Mouse (Mus musculus): Measurements from ENCODE around the gene Hivep2. TPM values are rescaled to one million over a fixed set of nuclear protein-coding genes. Genes with fewer than 3 reads are reported as not detected.

Hivep2 gene
- total RNA-seq, 2 experiments from 2014 or later, result 23.3 to 26.6 TPM

DNA sequence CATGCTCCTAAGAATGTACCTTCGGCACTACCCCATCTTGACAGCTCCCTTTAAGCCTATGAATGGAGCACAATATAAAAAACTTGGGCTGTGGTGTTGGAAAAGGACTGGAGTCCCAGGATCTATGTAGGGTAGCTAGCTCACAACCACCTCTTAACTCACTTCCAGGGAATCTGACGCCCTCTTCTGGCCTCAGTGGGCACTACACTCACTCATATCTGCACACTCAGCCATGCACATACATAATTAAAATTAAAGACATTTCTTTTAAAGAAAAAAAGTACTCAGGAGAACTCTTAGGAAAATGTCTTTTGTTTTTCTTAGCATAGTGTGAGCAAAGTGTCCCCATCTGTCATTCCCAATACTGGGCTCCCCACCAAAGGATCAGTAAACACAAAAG lies 81.1 kb downstream of the Hivep2 start:
- DNase-seq (ENCODE audit: low spot score in 2 of 2), result no peak

DNA sequence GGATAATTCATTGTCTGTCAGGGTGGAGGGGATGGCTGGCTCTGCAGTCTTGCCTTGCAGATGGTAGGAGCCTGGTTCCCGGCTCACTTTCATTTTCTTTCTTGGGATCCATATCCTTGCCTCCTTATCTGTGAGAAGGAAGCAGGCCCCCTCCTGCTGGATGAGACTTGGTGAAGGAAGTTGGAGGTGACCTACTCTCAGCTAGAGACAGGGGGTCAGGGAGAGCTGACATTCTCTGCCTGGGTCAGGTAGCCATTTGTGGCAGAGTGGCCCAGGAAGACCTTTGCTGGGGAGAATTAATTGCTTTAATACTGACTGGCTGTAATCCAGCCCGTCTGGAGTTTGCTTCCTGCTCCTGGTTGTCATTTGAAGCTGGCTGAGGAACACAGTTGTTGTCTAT lies 81.8 kb downstream of the Hivep2 start:
- DNase-seq (ENCODE audit: low spot score in 2 of 2), result no peak

DNA sequence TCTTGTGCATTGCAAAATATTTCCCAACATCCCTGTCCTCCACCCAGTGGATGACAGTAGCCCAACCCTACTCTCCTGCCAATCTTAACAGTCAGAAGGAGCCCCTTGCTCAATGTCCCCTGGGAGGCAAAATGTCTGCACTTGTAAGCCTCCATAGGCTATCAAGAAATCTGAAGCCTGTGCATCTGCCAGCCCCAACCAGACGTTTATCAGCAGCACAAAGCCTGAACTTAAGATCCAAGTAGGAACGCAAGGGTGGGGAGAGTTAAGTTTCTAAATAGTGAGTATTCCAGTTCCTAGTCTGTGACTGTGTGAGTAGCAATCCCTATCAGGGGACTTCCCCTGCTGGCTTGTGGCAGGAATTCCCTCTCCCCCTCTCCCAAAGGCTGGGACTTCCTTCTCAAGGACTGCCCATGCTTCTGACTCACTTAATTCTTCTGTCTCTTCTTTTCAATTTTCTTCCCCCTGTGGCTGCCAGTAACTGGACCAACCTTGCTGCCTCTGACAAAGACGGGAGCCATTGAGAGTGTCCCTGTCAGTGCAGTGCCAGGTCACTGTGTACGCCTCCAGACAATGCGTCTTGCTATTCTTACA lies 82.5 kb downstream of the Hivep2 start:
- no peak for DNase-seq (ENCODE audit: low spot score in 2 of 2)

DNA sequence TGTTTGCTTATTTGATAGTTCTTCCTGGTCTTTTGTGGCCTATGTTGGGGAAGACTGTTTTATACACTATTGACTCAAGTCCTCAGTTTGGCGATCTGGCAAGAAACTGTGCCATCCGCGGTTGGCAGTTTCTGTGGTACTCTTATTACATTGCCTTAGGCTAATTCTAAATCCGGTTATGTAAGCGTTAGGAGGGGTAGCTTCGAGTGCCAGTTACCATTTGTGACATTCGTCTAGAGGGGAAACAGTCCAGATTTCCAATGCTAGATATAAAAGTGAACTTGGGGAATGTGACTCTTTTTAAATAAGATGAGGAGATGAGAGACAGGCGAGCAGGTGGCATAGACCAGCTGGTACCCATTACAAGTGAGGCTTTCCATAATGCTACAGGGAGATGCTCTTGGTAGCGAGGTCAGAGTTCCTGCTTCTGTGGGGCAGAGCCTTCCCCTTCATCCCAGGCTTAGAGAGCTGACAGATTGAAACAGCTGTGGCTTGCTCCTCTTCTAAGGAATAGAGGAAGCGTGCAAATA lies 83.1 kb downstream of the Hivep2 start:
- no peak for DNase-seq (ENCODE audit: low spot score in 2 of 2)

DNA sequence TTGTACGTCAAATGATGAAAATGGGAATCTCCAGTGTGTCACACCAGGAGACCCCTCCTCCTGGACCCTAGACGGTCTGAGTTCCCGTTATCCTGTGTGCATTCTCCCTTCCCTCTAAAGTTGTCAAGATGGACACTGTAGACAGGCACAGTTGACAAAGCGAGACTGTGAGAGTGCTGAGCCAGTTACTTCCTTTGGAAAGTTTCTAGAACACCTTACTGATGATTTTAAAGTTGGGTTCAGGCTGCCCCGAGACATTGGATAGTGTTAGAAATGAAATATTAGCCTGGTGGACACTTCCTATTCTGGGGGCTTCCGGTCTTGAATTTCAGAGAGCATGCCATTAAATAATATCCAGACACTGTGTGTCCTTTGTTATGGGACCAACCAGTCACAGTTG lies 83.8 kb downstream of the Hivep2 start:
- DNase-seq (ENCODE audit: low spot score in 2 of 2), result no peak

DNA sequence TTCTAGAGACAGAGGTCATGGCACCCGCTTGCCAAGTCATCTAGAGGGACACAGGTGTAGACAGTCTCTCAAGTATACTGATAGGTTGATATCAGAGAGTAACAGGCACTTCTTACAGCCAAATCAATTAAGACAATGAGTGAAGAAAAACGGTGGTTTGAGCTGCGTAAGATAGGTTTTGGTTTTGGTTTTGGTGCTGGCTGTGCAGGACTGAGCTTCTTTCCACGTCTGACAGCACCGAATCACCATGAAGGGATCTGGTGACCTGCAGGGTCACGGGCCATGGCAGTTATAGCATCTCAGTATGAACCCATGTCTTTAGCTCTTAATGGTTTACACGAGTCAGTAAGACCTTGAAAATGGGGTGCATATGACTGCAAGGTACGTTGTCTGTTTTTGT lies 84.7 kb downstream of the Hivep2 start:
- no peak for DNase-seq (ENCODE audit: low spot score in 2 of 2)

DNA sequence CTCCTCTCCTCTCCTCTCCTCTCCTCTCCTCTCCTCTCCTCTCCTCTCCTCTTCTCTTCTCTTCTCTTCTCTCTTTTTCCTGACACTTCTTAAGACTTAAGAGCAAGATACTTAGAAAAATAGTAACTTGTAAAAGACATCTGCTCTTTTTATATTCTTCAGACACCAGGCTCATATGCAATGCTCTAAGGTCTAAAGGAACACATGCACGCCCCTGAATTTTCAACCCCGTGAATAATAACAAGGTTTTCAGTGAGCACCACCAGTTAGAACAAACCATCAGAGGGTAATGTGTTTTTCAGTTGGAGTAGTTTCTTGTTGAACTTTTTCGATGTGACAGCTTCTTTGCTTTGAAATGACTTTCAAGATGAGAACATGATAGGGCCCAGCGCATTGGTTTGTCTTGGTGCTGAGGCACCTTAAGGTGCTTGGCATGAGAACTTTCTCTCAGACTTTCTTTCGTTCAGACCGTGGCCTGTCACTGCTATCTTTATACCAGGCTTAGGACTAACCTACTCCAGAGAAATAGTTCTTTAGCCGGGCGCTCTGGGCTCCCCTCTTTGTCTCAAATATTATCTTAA lies 86.3 kb downstream of the Hivep2 start:
- DNase-seq (ENCODE audit: low spot score in 2 of 2), result no peak

DNA sequence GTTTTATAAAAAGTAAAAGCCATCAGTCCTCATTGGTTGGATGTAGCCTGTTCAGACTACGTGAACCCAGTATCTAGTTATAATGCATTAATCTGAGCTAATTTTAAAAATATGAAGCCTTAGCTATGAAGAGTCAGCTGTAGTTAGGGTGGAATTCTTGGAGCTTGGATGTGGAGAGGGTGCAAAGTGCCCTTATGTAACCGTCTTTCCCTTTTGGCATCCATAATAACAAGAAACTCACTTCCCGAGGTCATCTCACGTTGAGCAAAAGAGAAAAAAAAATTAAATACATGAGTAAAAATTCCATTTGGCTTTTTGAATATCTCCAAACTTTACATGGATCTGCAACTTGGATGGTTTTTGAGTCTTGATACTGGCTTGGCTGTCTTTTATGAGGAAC lies 89.0 kb downstream of the Hivep2 start:
- no peak for DNase-seq (ENCODE audit: low spot score in 2 of 2)

DNA sequence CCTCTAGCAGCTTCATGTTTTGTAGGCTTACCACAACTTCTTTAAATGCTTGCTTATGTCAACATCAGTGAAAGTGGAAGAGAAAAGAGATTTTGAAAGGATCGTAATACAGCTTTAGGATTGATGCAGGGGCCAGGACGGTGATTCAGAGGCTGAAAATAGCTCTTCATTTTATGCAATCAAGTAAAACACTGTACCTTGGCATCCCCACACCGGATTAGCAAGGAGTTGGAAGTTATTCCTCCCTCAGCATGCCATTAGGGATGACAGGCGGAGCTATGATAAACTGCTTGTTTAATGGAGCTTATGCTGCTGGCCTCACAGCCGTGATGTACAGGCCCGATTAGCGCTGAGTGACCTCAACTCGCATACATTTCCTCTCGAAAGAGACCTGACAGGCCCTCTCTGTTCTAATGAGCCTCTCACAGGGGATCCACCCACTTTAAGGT lies 89.7 kb downstream of the Hivep2 start:
- no peak for DNase-seq (ENCODE audit: low spot score in 2 of 2)

DNA sequence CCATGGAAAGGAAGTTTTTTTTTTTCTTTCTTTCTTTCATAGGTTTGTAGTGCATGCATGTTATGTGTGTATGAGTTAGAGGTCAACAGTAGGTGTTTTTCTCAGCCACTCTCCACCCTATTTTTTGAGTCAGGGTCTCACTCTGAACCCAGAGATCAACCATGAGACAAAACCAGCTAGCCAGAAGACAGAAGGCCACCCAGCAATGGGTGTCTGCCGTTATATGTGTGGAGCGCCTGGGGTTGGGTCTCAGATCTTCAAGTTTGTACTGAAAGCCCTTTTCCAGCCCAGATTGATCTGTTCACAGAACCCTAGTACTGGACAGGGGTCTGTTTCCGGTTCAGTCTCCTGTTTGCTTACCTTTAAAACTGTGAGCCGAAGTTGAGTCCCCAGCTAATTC lies 90.2 kb downstream of the Hivep2 start:
- DNase-seq (ENCODE audit: low spot score in 2 of 2), result no peak

DNA sequence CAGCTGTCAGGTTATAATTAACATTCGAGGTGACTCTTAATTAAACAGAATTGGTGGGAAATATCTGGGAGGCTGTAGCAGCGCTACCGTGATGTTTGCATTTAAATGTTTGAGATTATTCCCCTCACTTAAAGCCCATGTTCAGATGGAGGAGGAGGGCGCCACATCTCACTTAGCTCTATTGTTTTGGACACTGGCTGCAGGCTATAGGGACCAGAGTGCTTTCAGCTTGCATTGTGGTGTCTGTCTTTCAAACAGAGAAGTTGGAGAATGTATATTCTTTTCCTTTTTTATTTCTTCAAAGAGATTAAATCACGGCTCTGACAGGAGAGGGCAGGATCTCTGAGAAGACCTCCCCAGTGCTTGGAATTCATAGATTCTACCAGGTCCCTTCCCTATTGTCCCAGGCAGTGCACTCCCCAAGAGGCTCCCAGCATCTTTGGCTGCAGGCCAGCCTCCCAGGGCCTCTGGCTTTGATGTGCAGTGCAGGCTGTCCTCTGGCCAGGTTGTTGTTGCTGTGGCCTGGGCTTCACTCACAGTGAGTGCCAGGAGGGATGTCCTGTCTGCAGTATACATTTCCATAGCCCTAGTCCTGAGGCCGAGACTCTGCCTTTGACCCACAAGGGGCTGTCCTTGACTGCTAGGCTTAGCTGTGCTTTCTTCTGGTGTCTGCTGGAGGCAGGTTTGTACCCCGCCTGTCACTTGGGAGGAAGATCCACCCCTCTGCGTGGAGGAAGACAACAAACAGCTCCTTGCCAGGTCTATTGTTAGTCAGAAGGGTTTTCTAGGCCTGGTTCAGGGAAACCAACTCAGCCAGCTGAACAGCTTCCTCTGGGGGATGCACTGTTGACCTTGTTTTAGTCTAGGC lies 90.9 kb downstream of the Hivep2 start:
- peak in 1 of 2 experiments; percentile 53 for DNase-seq (ENCODE audit: low spot score in 2 of 2)

DNA sequence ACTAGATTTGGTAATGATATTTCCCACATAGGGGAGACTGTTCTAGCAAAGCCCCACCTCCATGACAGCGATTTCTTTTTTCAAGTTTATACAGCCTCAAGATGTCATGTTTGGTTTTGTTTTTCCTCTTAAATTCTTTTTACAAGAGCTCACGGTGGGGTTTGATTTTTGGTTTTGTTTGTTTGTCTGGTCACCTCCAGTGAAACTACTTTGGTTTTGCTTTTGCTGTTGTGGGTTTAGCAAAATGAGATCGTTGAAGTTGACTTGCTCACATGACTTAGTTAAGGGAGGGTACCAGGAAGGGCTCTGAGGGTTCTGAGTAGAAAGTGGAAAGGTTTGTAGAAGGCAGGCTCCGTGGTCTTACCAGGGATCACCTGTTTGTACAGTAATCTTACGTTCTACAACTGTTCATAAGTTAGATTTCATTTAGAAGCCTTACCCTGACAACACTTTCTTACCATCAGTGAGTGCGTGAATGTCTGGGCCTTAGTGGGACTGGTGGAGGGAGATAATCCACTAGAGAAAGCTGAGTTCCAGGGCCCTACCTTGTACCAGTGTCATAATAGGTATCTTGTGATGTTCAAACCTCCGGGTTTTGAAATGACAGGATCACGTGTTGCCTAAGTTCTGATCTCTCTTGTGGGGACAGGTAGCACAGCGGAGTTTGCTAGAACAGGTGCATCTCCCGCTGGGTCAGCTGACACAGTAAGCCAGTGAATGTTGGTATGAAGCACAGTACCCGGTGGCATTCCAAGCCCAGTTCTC lies 92.1 kb downstream of the Hivep2 start:
- DNase-seq (ENCODE audit: low spot score in 2 of 2), result no peak

DNA sequence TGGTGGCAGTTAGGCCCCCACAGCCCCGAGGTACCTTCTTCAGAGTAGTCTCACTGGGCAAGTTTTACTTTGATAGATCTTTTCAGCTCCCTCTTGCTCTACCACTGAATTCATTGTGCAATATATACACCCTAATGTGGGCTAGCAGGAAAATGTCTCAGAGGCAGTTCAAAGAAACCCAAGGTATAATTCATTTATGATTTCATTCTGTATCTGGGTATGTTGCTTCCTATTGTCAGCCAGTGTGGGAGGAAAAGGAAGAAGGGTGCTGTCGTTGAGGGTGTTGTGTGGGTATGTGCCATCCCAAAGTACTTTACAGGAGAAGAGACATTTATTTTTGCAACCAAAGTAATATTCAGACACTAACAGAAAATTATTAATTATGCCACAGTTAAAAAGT lies 92.9 kb downstream of the Hivep2 start:
- DNase-seq (ENCODE audit: low spot score in 2 of 2), result no peak

DNA sequence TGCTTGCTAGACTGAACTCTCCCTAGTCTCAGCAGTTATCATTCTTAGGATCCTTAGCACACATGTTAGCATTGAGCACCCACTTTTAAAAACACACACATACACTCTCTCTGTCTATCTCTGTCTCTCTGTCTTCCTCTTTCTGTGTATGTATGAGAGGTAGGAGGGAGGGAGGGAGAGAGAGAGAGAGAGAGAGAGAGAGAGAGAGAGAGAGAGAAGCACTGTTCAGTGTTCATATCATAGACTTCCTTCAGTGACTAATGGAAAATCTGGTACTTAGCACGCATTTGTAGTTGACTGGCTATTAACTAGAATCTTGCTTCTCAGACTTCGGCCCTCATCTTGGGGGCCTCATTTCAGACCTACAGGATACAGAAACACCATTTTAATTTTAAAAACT lies 93.7 kb downstream of the Hivep2 start:
- DNase-seq (ENCODE audit: low spot score in 2 of 2), result no peak

DNA sequence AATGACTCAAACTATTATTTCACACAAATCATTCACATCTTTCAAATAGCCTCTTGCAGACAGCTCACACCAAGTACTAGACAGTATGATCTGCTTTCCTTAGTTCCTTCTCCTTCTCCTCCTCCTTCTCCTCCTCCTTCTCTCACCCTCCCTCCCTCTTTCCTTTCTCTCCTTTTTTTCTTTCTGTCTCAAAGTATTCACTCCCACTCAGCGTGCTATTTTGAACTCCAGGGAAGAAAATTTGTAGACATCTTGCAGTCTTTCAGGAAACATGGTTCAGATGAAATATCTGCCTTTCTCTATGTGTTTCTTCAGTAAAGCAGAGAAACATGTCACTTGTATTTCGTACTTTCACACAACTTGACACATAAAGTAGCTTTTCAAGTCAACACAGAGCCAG lies 94.4 kb downstream of the Hivep2 start:
- DNase-seq (ENCODE audit: low spot score in 2 of 2), result no peak

DNA sequence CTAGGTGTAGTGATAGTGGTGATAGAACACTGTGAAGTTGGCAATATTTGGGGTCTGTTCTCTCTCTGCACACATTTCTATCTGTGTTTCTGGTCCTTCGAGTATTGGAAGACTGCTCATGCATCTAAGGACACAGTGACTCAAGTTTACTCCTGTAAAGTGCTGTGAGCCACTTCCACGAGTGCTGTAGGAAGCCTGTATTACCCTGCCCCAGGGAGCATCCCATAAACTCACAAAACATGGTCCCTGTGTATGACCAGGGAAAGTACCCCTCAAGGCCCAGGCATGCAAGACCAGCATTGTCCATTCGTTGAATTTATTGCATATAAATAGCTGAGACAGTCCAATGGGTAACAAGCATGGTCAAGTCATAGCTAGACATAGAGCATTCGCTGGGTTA lies 97.4 kb downstream of the Hivep2 start:
- DNase-seq (ENCODE audit: low spot score in 2 of 2), result no peak

DNA sequence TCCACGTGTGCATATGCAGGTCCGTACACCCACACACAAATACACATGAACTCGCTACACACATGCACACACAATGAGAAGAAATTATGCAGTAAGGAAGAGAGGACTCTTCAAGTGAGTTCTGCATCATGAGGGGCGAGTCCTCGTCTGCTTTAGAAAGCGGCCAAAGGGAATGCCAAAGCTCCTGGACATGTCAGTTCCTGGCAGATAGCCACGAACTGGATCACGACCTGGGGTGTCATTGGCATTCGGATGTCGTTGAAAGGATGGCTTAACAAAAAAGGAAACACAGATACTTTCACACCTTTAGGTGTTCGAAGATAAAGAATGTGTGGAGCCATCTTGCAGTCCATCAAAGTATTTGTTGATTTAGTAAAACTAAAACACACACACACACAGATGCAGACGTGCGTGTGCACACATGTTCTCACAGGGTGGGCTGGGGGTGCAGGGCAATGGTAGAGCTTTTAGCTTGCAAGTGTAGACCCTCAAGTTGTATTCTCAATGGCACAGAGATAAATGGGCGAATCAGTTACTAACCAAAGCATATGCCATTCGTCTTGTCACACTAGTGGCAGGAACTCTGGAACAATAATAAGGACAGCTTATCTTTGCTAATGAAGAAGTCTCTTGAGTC lies 99.0 kb downstream of the Hivep2 start:
- no peak for DNase-seq (ENCODE audit: low spot score in 2 of 2)

DNA sequence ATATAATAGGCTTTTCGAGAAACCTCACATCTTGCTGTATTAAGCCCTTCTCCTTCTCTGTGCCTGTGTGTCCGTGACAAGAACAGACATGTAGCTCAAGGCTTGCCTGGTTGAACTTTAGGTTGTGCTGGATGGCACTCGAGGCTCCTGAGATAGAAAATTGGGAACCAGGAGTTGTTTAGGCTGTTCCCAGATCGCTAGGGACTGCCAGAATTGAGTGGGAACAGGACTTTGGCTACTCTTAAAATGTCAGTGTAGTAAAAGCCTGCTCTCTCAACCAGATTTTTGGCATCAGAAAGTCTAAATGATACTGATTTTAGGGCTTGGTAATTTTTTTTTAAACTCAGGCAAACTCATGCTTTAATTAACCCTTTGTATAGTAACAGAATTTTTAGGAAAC lies 101.9 kb downstream of the Hivep2 start:
- DNase-seq (ENCODE audit: low spot score in 2 of 2), result no peak

DNA sequence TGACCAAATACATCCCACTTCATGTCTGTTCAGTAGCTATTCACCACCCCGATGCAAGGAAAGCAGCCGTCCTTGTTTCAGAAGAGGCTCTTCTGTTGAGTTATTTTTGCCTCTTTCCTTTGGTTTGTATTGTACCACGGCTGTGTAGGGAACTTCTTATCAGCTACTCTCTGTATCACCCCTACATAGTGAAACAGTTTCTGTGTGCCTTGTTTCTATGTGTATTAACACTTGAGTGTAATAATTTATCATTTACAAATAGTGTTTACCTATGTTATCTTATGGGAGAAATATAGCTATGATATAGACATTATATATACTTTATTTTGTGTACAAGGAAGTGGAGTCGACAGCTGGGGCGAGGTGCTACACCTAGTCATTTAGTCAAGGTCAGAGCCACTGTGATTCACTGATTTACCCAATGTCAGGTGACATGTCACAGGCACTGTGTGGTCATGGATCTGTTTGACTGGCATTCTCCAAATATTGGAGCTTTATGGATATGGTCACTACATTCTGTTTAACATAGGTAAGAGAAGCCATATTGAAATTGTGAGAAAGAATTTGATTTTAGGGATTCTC lies 104.7 kb downstream of the Hivep2 start:
- DNase-seq (ENCODE audit: low spot score in 2 of 2), result no peak

DNA sequence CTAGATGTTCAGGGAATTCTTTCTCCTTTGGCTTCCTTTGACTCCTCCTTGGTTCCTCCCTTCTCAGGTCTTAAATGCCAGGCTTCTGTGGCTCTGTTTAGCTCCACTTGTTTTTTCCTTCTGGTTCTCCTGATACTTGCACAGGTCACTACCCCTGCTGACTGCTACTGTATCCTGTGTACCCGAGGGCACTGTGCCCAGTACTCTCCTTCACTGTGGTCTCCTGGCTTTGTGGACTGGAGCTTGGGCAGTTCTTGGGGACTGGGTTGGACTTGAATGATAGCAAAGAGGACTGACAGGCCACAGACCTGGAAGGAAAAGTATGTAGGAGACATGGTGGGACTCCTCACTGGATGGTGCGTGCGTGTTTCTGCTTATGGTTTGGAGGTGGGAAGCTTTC lies 106.6 kb downstream of the Hivep2 start:
- DNase-seq (ENCODE audit: low spot score in 2 of 2), result no peak

DNA sequence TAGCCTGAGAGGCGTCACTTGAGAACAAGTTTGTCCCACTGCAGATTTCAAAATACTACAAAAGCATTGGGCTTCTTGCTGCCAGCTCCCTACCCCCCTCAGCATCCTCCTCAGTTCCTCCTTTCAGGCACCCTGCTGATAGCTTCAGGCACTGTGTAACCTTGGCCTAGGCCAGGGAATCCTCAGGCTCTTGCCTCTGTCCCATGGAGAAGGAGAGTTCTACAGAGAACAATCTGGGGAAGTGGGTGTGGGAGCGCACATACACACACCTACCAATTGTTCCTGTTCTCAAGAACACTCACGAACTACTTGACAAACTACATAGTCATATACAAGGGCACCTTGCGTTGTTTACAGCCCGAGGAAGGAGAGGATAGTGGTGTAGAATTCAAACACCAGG lies 109.9 kb downstream of the Hivep2 start:
- no peak for DNase-seq (ENCODE audit: low spot score in 2 of 2)
